Mouse (Mus musculus) T-cell, adult 2 months (primary cell): ENCODE measurements at regions not wholly inside any gene's neighbourhood (a gene's known extent, or its start where the extent isn't known, plus 50 kb on each side); places are given as distances from the start of the nearest gene placed in this dataset.

Source experiments
- DNase-seq: peaks from one replicate; pipeline ENCODE4 v3.0.0; 2022; ENCODE audit warnings: low spot score

DNA sequence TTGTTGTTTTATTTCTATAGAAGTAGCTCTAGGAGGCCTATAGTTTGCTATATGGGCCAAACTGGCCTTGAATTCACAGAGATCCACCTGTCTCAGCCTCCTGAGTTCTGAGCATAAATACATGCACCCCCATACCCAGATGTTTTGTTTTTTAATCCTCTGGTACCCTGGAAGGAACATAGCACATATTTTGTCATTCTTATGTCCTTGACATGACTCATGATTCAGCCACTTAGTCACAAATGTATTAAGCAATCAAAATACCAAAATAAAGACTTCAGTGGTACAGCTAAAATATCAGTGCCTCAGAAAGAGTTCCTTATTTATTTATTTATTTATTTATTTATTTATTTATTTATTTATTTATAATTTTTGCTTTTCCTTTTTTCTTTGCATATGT is 1428.3 kb downstream of the Gsdmc2 start:
- no peak for DNase-seq

DNA sequence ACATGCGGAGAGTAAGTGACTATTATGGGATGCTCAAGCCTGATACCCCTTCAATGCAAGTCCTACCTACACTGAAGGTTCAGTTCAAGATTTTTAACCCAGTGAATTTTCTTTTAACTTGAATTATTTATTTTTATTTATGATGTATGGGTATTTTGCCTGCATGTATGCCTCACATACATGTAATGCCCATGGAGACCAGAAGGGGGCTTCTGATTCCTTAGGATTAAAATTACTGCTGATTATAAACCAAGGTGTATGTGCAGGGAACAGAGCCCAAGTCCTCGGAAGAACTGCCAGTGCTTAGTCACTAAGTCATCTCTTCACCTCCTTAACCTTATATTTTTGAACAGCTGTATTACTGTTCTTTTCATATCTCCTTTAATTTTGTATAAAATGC is 1431.3 kb downstream of the Gsdmc2 start:
- no peak for DNase-seq

DNA sequence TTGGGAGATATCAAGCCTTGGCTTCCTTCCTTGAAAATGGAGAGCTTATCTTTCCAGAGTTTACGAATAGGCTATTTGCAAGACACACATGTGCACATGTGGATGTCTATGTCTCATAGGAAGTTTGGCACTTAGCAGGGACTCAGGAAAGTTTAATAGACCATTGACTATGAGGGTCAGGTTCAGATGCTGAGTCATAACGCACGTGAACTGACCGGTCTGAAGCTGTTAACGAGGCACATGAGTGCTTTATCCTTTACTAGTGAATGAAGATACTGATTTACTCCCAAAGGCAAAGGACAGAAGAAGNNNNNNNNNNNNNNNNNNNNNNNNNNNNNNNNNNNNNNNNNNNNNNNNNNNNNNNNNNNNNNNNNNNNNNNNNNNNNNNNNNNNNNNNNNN is 1442.8 kb downstream of the Gsdmc2 start:
- DNase-seq, result no peak

DNA sequence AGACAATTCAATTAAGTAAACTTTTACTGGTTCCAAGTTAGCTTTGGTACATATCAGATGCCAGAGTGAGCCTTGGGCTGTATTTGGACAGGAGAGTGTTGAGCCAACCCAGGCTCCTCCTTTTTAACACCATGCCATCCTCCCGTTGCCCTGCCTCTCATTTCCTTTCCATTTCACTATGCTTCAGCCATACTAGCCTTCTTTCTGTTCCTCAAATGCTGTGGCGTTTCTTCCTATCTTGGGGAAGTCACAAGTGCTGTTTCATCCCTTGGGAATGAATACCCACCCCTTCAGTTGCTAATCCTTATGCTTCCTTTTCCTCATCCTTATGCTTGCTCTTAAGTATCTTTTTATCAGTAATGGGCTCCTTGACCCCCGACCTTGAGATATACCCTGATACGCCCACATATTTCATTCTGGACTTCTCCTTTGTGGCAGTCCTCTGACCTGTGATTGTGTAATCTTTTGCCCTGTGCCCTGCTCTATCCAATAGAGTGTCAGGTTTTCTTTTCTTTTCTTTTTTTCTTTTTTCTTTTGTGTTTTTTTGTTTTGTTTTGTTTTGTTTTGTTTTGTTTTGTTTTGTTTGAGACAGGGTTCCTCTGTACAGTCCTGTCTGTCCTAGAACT is 1443.9 kb downstream of the Gsdmc2 start:
- DNase-seq, result no peak

DNA sequence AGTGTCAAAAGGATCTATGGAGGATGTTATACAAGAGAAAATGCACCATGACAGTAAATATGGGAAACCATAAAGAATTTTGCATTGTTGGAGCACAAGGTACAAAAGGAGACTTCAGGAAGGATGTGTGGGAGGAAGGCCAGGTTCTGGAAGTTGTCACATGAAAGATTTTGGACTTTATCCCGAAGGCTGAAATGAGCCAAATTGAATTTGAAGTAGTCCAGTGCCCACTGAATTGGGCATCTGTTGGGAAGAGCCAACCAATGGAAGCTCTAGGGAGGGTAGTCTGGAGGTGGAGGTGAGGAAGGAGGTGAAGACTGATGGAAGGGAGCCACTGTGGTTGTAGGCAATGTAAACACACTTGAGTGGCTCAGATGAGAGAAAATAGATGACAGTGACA is 1445.6 kb downstream of the Gsdmc2 start:
- DNase-seq, result no peak

DNA sequence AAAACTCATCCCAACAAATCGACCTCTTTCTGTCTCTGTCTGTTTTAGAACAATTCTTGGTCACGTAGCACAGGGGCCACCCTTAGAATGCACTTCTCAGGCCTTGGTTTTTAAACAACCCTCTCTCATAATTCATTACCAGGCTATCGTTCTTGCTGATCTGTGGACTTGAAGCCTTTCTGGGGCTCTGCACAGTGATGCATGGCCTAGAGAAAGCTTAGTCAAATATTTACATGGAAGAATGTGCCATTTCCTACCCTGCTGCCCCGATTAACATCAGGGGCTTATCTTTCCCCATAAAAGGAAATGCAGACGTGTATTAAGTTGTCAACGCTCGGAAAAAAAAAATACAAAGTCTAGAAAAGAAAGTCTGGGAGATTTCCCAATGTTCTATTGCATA is 1448.0 kb downstream of the Gsdmc2 start:
- no peak for DNase-seq

DNA sequence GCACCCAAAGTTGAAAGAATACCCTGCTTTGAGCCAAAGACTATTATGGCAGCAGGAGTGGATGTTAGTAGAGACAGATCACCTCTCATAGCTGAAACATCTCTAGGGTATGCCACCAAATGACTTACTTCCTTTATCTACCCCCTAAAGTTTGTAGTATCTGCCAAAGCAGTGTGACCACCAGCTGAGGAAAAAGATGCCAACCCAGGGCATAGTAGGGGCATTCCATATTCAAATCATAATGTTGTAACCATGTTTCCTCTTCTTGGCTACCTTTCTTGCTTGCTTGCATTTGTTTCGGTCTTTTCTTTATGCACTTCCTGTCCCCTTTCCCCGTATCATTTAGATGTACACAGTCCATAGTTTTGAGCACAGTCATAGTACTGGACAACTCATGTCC is 1449.6 kb downstream of the Gsdmc2 start:
- DNase-seq, result no peak

DNA sequence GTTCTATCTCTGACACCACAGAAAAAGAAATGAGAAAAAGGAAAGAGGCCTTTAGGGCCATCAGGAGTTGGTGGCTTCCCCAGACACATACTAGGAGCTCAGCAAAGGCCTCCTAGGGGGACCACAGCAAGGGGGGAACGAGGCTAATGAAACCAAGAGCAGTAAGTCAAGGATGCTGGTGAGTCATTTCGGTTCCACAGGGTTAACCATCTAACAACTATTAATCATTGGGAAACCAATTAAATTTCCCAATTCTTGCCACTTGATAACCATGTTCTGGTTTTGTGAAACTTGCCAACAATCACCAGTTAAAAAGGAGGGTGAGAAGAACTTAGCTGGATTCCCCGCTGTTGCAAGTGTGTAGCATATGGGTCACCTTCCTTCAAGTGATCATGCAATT is 1451.6 kb downstream of the Gsdmc2 start:
- no peak for DNase-seq

DNA sequence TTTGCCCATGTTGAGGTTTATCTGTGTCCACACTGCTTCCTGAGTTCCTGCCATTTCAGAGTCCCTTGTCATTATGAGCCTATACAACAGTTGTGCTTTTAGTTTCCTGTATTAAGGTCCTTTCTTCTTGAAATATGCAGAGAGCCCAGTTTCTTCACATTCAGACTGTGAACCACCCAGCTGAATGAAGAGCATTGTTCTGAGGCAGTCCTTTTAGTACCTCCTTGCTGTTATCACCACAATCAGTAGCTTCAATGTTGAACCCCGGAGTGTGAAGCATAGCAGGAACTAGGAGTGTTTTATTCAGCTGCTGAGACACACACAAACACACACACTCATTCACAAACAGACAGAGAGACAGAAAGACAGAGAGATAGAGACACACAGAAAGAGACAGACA is 1452.1 kb downstream of the Gsdmc2 start:
- no peak for DNase-seq

DNA sequence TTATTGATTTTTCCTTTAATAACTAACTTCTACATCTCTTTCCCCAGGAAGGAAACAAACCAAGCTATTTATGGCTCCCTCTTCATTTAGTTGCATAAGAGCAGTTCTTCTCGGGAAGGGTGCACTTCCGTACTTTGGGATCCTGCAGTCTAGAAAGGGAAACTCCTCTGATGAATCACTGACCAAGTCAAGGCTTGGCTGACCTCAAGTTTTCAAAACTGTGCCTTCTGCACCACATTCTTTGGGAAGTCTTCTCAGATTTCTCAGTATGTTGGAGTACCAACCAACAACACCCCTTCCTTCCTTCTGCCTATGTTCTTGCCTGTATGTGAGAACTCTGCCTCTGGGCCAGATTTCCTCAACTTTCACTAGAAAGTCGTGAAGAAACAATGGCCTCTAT is 1452.6 kb downstream of the Gsdmc2 start:
- no peak for DNase-seq

DNA sequence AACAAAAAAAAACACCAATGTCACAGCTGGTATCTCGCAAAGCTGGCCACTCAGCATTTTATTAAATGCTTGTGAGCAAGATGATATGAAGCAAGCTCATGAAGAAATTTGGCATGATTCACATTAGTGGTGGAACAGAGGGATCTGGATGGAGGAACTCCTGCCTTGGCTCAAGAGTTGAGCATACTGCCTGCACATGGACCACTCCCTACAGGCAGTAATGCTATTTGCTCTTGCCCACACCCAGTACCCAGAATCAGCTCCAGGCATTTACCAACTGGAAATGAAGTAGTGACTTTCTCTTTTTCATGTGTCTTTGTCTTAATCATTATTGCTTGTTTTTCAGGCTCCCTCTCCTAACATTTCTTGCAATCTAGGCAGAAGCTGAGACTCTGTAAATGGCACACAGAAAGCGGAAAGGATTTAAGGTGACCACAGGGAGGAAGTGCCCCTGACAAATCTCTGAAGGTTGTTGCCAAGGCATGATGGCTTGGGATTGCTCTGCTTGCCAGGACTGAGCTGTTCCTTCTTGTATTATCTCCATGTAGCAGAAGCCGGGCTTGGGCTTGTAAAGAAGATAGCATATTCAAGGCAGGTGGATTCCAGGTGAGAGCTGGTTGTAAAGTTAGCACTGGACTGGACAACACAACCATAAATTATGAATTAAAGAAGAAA is 1455.4 kb downstream of the Gsdmc2 start:
- no peak for DNase-seq

DNA sequence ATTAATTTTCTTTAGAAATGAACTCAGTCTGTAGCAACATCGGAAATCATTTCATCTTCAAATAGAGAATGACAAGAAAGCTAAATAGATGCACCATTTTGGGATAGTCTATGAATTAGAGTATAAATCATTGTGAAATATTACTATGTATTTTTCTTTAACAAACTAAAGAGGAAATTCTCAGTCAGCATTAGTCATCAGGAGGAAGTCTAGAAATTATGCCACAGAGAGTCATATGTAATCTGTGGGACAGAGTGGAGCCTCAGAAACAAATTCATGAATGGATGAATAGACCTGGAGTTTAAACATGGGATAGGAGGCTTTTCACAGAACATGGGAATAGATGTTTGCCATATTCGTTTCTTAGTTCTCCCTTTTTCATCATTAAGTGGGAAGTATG is 1459.4 kb upstream of the A1bg start:
- no peak for DNase-seq

DNA sequence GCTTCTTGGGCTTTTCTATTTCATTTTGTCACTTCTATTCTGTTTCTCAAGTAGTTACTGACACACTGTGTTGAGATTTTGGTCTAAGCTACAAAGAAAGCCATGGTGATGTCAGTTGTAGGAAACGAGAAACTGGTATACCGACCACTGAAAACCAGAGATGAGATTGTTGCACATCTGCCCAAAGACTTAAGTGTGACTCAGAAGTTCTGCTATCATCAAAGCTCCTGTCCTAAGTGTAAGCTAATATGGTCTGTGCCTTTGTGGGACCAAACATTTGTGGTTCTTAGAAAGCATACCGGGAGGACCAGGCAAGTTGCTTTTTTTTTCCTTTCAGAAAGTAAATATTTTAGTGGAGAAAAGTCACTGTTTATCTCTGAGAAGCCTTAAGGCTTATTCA is 1451.8 kb upstream of the A1bg start:
- DNase-seq, result no peak

DNA sequence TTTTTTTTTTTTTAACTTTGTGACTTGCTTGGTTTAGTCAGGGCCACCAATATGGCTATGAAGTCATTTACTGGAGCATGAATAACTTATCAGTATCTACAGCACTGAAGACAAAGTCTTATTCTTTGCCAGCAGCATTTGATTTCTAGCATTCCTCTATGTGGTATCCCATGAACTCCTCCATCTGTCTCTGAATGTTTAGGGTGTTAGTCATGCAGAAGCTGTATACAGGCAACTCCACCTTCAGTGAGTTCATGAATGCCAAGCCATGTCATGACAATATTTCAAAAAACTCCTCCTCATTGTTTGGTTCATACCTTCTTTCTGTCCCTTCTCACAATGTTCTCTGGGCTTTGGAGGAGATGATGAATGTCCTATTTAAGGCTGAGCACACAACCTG is 1438.4 kb upstream of the A1bg start:
- DNase-seq, result no peak

DNA sequence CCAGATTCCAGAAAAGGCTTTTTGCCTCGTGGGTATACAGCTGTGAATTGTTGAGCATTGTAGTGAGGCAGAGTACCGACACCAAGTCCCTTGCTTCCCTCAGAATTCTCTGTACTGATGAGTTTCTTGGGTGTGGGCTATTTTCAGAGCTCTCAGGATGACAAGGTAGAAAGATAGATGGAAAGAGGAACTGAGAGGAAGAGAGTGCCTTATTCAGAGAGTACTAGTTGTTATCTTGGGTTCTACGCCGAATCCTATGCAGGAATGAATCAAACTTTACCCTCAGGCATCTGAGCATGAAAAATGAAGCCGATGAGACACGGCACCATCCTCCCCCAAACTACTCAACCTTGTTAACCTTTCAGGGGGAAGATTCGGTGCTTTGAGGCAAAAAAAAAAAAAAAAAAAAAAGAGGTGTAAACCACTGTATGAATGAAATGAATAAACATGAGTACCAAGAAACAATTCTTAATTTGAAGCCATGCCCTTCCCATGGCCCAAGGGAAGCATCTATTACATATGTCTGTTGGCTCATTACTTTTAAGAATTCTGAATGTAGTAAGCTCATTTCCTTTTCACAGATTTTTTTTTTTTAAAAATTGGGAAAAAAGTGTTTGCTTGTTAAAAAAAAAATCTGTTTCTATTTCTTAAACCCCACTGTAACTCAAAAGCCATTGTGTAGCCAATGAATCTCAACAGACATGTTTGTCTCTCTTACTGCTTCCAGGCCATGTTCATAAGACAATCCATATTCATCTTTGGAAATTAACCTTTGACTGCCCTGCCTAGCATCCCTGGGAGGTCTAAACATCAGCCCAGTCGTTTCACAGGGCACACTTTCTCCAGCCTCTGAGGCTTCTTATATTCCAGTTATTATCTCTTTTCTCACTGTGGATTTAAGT is 1435.8 kb upstream of the A1bg start:
- no peak for DNase-seq

DNA sequence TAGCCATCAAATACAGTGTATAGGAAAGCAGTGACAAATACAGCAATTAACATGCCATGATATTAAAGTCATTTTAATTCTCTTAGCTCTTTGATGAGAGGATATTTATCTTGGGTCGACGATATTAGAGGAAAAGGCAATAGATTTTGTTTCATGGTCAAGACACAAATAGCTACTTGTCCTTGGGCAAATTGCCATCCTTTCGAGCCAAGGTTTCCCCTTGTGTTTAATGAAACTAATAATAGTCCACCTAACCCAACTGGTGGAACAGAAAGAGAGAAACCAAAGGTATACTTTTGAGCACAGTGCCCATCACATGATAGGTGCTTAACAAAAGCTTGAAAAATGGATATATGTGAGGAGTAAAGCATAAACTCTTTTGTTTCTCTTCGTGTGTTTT is 1431.0 kb upstream of the A1bg start:
- DNase-seq, result no peak

DNA sequence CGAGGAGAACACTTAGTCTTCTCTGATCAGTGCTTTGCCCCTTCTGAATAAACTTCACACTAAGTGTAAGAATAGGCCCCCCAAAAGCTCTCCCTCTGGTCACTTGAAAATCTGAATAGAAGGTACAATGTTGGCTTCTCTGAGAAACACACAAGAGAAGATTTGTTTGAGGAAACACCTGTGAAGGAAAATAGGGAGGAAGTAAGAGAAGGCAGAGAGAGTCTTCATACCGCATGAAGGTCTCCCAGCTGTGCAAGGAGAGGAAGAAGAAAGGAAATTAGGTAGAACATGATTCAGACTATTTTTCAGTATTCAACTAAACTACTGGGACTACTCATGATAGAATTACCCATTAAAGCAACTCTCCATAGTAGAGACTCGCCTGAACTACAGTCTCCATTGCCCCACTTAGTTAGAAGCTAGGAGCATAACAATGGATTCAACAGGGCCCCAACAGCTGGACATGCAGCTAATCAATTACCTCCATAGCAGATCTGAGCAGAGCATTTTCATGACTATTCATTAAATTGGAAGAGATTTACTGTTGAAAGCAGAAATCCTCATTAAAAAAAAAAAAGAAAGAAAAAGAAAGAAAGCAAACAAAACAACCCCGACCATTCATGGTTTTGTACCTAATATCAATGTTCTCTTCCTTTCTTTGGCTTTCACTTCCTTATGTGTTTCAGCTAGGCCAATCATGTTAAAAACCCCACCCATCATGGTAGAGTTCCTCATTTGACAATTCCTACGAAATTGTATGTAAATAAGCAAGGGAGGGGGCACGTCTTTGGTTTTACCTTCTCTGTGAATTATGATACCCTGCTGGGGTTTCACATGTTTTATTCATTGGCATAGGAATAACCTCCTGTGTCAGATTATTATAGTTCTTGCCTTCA is 1428.3 kb upstream of the A1bg start:
- no peak for DNase-seq

DNA sequence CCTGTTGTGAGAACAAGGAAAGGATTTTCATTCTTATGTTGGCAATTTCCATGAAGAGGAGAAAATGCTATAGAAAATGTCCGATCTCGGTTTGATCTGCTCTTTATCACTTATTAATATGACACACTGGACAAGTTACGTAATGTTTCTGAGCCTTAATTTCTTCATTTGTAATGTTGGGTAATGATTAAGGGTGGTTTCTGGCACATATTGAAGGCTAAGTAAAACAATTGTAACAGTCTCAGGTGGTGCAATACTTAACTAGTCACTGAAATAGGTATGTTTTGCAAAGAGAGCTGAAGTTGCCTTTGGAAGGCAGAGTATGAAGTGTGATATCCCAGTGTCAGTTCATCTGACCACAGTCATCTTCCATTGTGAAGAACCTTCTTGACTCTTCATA is 1427.2 kb upstream of the A1bg start:
- DNase-seq, result no peak

DNA sequence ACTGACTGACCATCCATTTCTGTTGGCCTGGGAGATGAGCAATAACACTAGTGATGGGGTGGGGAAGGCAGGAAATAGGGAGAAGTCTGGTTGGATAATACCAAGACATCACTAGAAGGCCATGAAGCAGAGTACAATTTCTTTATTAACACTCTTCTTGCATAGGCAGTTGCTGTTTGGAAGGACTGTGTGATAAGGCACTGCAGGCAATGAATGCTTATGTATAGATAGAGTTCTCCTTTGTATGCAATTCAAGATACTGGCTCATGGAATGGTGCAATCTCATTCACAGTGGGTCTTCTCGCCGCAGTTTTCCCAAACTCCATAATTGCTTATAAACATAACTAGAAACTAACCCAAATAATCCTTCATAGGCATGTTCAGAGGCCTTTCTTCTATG is 1426.1 kb upstream of the A1bg start:
- DNase-seq, result no peak

DNA sequence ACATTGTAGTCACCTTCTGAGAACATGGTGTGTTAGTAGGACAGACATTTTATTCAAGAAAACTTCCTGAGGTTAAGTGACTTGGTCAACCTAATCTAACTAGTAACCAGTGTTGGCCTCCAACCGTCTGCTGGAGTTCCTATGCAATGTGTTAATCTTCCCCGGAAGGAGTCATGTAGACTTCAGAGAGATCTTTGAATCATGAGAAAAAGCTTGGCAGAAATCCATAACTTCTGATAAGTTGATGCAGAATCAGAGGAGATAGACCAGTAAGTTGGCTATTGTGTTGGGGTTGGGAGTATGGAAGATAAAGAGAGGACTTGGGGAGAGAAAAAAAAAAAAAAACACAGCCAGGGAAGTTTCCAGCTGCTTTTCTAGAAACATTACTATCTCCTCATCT is 1424.9 kb upstream of the A1bg start:
- DNase-seq, result no peak

DNA sequence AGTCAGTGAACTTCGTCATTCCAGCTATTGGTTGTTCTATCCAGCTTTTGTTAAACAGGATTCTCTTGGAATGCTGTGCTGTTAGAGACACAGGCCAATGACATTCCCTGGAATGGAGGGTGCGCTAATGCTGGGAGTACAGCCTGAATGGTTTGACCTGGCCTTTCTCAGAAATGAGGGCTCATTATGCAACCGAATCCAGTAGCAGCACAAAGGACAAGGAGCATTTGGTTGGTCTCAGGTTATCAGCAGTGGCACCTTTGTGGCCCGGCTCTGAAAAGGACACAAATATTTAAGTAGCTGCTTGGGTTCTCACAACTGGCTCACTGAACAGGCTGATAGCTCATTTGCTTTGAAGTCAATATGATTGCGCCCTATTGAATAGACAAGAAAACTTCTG is 1423.1 kb upstream of the A1bg start:
- DNase-seq, result no peak
